Mouse (Mus musculus): ENCODE data around the gene Tmem198b. TPM values are rescaled to one million over a fixed set of nuclear protein-coding genes. Genes with fewer than 3 reads are reported as not detected.
A peak's percentile ranks its signal among the peaks of the same experiment; 100 is the strongest.
"Not testable (repeated sequence)": the region's sequence is repeated elsewhere in the genome, so short reads cannot be mapped to it uniquely, and the experiment has no call there.

Gene Tmem198b
- polyA plus RNA-seq (2016; fragmentation: Nextera tagmentation; extraction: Ambion mirVana) = 19.1 and 23.3 TPM in 2 replicates

DNA sequence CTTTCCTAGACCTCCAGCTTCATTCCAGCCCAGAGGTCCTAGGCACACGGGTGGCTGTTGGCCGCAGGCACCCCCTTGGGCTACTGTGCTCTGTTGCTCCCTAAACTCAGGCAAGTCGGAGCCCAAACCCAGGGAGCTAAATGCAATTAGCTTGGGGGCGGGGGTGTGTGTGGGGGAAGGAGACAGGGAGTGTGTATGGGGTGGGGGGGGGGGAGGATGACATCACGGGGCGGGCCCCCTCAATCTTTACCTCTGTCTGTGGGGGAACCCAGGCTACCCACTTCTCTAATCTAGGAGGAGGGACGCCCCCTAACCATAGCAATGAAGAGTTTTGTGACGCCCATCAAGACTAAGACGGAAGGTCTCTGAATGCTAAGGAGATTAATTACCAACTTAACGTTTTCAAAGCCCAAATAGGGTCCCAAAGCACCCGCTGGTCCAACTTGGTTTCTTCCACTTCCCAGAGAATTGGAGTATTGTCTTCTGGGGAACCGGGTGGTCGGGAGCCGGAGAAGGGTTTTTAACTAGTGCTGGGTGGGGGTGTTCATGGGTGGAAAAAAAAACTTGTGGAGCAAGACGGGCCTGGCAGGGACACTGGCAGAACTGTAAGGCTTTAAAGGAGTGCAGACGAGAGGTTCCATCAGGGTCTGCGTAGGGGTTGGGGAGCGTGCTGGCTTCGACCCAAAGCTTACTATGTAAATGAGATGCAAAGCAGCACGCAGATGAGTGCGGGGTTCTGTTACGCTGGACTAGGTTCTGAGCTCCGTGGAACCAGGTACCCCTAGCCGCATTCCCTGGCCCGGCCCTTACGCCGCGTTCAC, at the start of gene Tmem198b:
Gene Tmem198b, minus strand, starts transcription at position 100 of the 821 bp plus-strand sequence.
- peaks cover 59% of the 10 kb centered on the region for H3K36me3 ChIP-seq
- peaks cover 61% of the 10 kb centered on the region for H3K4me1 ChIP-seq (replicated peaks)
- peak within 1 kb of the TSS; percentile 97 for H3K27ac ChIP-seq
- H3K9me3 ChIP-seq = no peaks in the 10 kb centered on the region
- under 1% methylated on average over 28 of the region's 28 CpGs for WGBS
- H3K4me3 ChIP-seq = peak within 1 kb of the TSS; percentile 86
- peak; percentile 84 for DNase-seq (ENCODE audit: low spot score)
- no peaks in the 10 kb centered on the region for H3K27me3 ChIP-seq (ENCODE audit: insufficient read depth, poor library complexity, severe bottlenecking)

DNA sequence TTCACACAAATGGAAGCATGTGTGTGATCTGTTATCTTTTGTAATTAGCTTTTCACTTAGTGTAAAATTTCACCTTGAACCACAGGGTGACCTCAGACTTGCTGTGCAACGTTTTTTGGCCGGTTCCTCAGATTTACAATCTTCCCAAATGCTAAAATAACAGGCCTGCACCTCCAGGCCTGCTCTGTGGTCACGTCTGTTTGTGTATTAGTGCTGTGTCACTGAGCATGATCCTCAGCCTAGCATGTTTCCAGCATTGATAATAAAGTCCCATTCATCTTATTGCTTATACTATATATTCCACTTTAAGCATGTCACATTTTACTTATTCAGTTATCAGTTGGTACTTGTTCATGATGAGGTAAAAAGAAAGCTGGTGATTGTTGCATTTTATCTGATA, 46.2 kb upstream of the Tmem198b start:
- Histone ChIP-seq H3K4me1 (replicated peaks) (no peaks in the 10 kb centered on the region), H3K4me3 (no peak overlapping the region), H3K36me3 (peaks cover 77% of the 10 kb centered on the region), H3K27ac (no peak overlapping the region), H3K9me3 (no peaks in the 10 kb centered on the region), H3K27me3 (ENCODE audit: insufficient read depth, poor library complexity, severe bottlenecking) (no peaks in the 10 kb centered on the region)
- WGBS = 79% methylated on average over 3 of the region's 3 CpGs
- DNase-seq (ENCODE audit: low spot score) = no peak

DNA sequence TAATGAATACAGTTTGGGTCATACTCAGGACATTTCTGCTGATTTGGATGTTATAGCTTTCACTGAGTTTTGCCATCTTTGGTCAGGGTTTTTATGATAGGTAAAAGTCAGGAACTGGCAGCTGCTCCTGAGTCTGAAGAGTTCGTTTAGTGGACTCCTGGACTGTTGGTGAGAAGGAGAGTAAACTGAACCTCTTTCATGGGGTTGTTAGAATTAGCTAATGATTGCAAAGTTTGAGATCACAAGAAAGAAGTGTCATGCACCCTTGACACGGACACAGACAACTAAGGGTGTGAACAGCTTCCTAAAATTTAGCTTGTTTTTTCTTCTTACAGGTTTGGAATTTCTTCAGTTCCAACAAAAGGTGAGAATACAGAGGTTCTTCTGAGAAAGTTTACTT, 44.3 kb upstream of the Tmem198b start:
- no peaks in the 10 kb centered on the region for H3K4me1 ChIP-seq (replicated peaks)
- H3K27me3 ChIP-seq (ENCODE audit: insufficient read depth, poor library complexity, severe bottlenecking) = no peaks in the 10 kb centered on the region
- peaks cover 80% of the 10 kb centered on the region for H3K36me3 ChIP-seq
- H3K4me3 ChIP-seq = no peak overlapping the region
- H3K9me3 ChIP-seq = no peaks in the 10 kb centered on the region
- DNase-seq (ENCODE audit: low spot score) = no peak
- no peak overlapping the region for H3K27ac ChIP-seq
- 80% methylated on average over 2 of the region's 2 CpGs for WGBS

DNA sequence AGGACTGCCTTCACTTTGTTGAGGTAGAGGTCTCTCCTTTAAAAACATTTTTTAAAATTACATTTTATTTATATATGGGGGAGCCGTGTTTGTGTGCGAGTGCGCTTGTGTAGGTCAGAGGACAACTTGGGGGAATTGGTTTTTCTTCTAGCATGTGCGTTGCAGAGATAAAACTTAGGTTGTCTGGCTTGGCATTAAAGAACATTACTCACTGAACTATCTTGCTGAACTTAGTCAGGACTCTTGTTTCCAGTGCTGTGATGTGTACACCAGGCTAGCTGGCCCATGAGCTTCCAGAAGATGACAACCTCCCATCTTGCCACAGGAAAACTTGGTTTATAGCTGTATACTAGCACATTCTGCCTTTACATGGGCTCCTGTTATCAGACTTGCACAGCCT, 42.5 kb upstream of the Tmem198b start:
- Histone ChIP-seq H3K4me1 (replicated peaks) (no peaks in the 10 kb centered on the region), H3K4me3 (no peak overlapping the region), H3K27ac (no peak overlapping the region), H3K36me3 (peaks cover 80% of the 10 kb centered on the region), H3K27me3 (ENCODE audit: insufficient read depth, poor library complexity, severe bottlenecking) (no peaks in the 10 kb centered on the region), H3K9me3 (no peaks in the 10 kb centered on the region)
- 97% methylated on average over 4 of the region's 4 CpGs for whole genome bisulfite sequencing
- no peak for DNase-seq (ENCODE audit: low spot score)

DNA sequence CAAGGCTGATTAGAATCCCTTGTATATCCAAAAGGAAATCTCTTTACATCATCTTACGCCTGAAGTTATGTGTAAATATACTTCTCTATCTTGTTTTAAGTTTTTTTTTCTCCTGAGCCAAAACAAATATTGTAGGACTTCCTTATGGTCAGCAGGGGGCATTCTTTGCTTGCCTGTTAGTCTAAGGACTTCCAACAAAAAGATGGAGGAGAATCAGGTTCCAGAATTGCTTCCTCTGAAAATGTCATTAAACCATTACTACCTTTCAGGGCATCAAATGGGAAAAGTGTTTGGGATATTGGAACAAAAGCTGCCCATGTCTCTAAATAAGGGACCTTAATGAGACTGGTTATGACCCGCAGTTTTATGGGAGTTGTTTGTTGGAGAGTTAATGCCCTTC, 41.3 kb upstream of the Tmem198b start:
- Histone ChIP-seq H3K4me3 (no peak overlapping the region), H3K27ac (no peak overlapping the region), H3K36me3 (peaks cover 82% of the 10 kb centered on the region), H3K9me3 (no peaks in the 10 kb centered on the region), H3K4me1 (replicated peaks) (no peaks in the 10 kb centered on the region), H3K27me3 (ENCODE audit: insufficient read depth, poor library complexity, severe bottlenecking) (no peaks in the 10 kb centered on the region)
- DNase-seq (ENCODE audit: low spot score) = no peak
- 74% methylated on average over 2 of the region's 2 CpGs for WGBS

DNA sequence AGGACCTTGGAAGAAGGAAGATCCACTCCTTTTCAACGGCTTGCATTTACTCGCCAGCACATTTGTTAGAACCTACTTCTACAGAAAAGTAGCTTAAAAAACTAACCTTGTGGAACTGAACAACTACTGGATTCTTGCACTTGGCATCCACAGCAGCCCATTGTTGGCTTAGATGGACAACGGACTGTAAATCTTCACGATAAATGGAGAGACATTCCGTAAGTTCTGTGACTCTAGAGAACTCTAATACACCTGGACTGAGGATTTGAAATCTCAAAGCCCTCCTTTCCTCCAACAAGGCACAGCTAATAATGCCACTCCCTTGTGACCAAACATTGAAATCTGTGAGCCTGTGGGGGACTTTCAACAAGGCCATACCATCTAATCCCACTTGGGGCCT, 39.1 kb upstream of the Tmem198b start:
- Histone ChIP-seq H3K4me1 (replicated peaks) (no peaks in the 10 kb centered on the region), H3K4me3 (no peak overlapping the region), H3K27me3 (ENCODE audit: insufficient read depth, poor library complexity, severe bottlenecking) (no peaks in the 10 kb centered on the region), H3K27ac (no peak overlapping the region), H3K36me3 (peaks cover 82% of the 10 kb centered on the region), H3K9me3 (no peaks in the 10 kb centered on the region)
- WGBS = 96% methylated on average over 5 of the region's 5 CpGs
- no peak for DNase-seq (ENCODE audit: low spot score)

DNA sequence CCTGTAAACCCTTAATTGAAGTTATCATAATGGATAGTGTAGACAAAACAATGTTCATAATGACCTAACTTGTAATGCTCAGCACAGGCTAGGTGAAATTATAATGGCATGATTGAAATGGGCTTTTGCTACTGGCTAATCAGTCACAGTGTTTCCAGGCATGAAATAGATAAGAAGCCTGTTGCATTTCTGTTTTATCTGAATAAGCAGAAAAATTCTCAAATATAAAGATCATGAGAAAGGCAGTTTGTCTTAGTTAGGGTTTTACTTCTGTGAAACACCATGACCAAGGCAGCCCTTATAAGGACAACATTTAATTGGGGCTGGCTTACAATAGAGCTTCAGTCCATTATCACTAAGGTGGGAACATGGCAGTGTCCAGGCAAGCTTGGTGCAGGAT, 36.4 kb upstream of the Tmem198b start:
- no peaks in the 10 kb centered on the region for H3K4me1 ChIP-seq (replicated peaks)
- H3K36me3 ChIP-seq = peaks cover 88% of the 10 kb centered on the region
- DNase-seq (ENCODE audit: low spot score) = no peak
- no peak overlapping the region for H3K4me3 ChIP-seq
- H3K9me3 ChIP-seq = no peaks in the 10 kb centered on the region
- H3K27me3 ChIP-seq (ENCODE audit: insufficient read depth, poor library complexity, severe bottlenecking) = no peaks in the 10 kb centered on the region
- no peak overlapping the region for H3K27ac ChIP-seq

DNA sequence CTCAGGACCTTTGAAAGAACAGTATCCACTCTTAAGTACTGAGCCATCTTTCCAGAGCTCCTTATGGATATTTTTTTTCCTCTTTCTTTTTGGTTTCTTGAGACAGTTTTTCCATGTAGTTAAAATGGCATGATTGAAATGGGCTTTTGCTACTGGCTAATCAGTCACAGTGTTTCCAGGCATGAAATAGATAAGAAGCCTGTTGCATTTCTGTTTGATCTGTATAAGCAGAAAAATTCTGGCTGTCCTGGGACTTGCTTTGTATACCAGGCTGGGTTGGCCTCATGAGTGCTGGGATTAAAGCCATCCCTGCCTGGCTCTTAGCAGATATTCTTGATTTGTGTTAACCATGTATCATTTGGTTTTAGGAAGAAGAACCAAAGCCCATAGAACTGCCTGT, 35.3 kb upstream of the Tmem198b start:
- no peak overlapping the region for H3K4me3 ChIP-seq
- H3K36me3 ChIP-seq = peaks cover 92% of the 10 kb centered on the region
- no peaks in the 10 kb centered on the region for H3K9me3 ChIP-seq
- DNase-seq (ENCODE audit: low spot score) = no peak
- H3K27ac ChIP-seq = no peak overlapping the region
- no peaks in the 10 kb centered on the region for H3K27me3 ChIP-seq (ENCODE audit: insufficient read depth, poor library complexity, severe bottlenecking)
- H3K4me1 ChIP-seq (replicated peaks) = no peaks in the 10 kb centered on the region

DNA sequence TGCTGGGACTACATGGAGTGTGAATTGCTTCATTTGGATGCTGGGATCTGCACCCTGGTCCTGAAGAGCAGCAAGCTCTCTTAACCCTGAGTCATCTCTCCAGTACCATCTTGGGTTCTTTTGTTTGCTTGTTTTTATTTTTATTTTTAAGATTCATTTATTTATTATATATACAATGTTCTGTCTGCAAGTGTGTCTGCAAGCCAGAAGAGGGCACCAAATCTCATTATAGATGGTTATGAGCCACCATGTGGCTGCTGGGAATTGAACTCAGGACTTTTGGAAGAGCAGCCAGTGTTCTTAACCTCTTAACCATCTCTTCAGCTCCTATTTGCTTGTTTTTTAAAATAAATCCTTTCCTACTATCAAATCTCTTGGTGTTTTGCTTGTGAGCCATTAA, 33.2 kb upstream of the Tmem198b start:
- peaks cover 100% of the 10 kb centered on the region for H3K36me3 ChIP-seq
- no peak overlapping the region for H3K4me3 ChIP-seq
- H3K27ac ChIP-seq = no peak overlapping the region
- H3K4me1 ChIP-seq (replicated peaks) = no peaks in the 10 kb centered on the region
- no peak for DNase-seq (ENCODE audit: low spot score)
- no peaks in the 10 kb centered on the region; the same call in 1 of the 2 replicates for H3K9me3 ChIP-seq
- H3K27me3 ChIP-seq (ENCODE audit: insufficient read depth, poor library complexity, severe bottlenecking) = no peaks in the 10 kb centered on the region

DNA sequence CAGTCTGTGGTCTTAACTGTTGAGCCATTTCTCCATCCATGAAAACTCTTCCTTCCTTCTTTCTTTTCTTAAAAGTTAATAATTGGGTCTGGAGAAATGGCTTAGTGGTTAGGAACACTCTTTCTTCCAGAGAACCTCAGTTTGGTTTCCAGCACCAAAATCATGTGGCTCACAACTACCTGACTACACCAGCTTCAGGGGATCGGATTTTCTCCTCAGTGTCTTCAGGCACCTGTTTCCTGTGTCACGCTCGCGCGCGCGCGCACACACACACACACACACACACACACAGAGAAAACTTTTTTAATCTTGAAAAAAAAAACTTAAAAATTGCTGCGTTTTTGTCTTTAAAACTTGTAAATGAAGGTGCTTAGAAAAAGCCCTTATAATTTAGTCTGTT, 19.7 kb upstream of the Tmem198b start:
- WGBS = 96% methylated on average over 9 of the region's 9 CpGs
- Histone ChIP-seq H3K4me3 (no peak overlapping the region), H3K36me3 (peaks cover 55% of the 10 kb centered on the region), H3K27ac (no peak overlapping the region), H3K9me3 (no peaks in the 10 kb centered on the region), H3K27me3 (ENCODE audit: insufficient read depth, poor library complexity, severe bottlenecking) (no peaks in the 10 kb centered on the region), H3K4me1 (replicated peaks) (peaks cover 16% of the 10 kb centered on the region)
- DNase-seq (ENCODE audit: low spot score) = no peak

DNA sequence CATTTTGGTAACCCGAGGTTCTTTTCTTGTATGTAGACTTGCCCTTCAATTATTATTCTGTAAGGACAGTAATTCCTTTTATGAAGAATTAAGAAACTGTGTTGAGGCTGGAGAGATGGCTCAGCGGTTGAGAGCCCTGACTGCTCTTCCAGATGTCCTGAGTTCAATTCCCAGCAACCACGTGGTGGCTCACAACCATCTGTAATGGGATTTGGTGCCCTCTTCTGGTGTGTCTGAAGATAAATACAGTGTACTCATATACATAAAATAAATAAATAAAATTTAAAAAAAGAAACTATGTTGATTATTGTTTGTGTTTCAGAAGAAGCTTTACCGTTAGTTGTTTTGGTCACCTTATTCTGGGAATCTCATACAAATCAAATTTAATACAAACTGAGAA, 18.9 kb upstream of the Tmem198b start:
- H3K4me1 ChIP-seq (replicated peaks) = peaks cover 16% of the 10 kb centered on the region
- H3K4me3 ChIP-seq = peak overlapping the region; percentile 88

DNA sequence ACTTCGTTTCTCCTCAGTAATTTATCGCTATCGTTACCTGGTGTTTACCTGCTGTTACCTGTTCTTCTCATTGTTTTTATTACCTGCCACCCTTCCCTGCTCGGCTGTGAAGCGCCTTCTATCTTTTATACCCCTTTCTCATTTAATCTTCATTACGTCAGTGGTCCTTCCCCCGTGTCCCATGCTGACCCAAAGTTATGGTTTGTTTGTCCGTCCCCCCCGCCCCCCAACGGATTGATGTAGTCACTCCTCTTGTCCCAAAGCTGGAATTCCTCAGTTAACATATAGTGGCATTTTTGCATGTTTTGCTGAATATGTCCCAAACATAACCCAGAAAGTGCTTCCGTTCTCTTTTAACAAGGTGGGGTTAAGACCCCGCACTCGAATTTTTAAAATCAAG, 18.0 kb upstream of the Tmem198b start:
- Histone ChIP-seq H3K4me3 (peak overlapping the region; percentile 88), H3K36me3 (peaks cover 58% of the 10 kb centered on the region), H3K27me3 (ENCODE audit: insufficient read depth, poor library complexity, severe bottlenecking) (no peaks in the 10 kb centered on the region), H3K9me3 (no peaks in the 10 kb centered on the region), H3K27ac (peak overlapping the region; percentile 91), H3K4me1 (replicated peaks) (peaks cover 16% of the 10 kb centered on the region)
- no peak for DNase-seq (ENCODE audit: low spot score)
- 5% methylated on average over 13 of the region's 13 CpGs for WGBS

More for the DNA sequence above, 18.9 kb upstream of the Tmem198b start:
- H3K27ac ChIP-seq; DNase-seq (ENCODE audit: low spot score); H3K27me3 ChIP-seq (ENCODE audit: insufficient read depth, poor library complexity, severe bottlenecking); H3K9me3 ChIP-seq: not testable (repeated sequence)
- 79% methylated on average over 4 of the region's 4 CpGs for WGBS
- H3K36me3 ChIP-seq = peaks cover 58% of the 10 kb centered on the region

DNA sequence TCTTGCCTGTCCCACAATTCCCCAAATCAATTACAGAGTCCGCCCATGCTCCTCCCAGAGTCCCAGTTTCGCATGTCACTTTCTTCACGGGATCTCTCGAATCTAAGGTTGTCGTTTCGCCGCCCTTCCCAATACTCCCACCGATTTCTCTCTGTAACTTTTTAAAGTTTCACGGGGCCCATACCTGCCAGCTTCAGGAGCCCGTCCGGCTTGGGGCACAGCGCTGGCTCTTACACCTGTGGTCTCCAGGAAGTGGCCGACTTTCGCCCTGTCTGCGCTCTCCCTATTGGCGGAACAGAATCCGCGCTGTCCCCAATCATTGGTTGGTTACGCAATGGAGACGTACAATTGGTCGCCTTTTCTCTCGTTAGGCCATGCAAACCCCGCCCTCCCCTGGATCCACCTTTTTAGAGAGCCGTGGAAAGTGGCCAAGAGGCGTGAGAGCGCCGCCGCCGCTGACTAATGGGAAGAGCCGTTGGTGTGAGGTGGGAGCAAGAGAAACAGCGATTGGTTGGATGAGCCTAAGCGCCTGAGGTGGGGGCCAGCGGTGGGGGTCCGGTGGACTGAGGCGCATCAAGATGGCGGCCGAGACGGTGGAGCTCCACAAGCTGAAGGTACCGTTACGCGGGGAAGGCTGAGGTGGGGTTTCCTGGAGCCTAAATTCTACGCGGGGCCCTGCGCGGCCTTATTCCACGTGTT, 17.3 kb upstream of the Tmem198b start, which contains the start of gene Ormdl2:
Gene Ormdl2, minus strand, starts transcription at position 288 of the 699 bp plus-strand sequence.
- peak; percentile 99 for DNase-seq (ENCODE audit: low spot score)
- H3K27ac ChIP-seq = peak within 1 kb of the TSS; percentile 91
- H3K27me3 ChIP-seq (ENCODE audit: insufficient read depth, poor library complexity, severe bottlenecking) = no peaks in the 10 kb centered on the region
- no peaks in the 10 kb centered on the region for H3K9me3 ChIP-seq
- H3K36me3 ChIP-seq = peaks cover 60% of the 10 kb centered on the region
- peaks cover 16% of the 10 kb centered on the region for H3K4me1 ChIP-seq (replicated peaks)
- H3K4me3 ChIP-seq = peak within 1 kb of the TSS; percentile 88
- WGBS = under 1% methylated on average over 46 of the region's 46 CpGs

Data from hindbrain, embryonic 10.5 days (tissue).